Mouse (Mus musculus) adrenal gland, postnatal 14 days (tissue): Measurements from ENCODE around the gene Slc12a3. TPM values are rescaled to one million over a fixed set of nuclear protein-coding genes. Genes with fewer than 3 reads are reported as not detected.

ENCODE experiments used
- DNase-seq: peaks from one replicate; pipeline ENCODE4 v3.0.0; 2021; ENCODE audit warnings: mixed read lengths
- long read RNA-seq, 2 experiments: library from polyadenylated mRNA; stranded (forward); transcript quantifications; one replicate each; pipeline ENCODE4 v2.0.0; 2021
- total RNA-seq: library from RNA; stranded (reverse); gene quantifications from 2 replicates; pipeline ENCODE4 v1.2.3, GENCODE M21; 2021

Slc12a3 gene
- 0.11 and 0.19 TPM in 2 replicates for total RNA-seq
- long read RNA-seq, experiment 1 = 0 reads
- long read RNA-seq, experiment 2 = 0 reads

GRCm38 (mm10) chr8:94328932-94329728 lies at the start of gene Slc12a3:
Slc12a3 (plus strand) TSS chr8:94329201.
- DNase-seq = no peak

GRCm38 (mm10) chr8:94280001-94280613 lies 48.9 kb upstream of the Slc12a3 start:
- DNase-seq = no peak

- DNase-seq = no peak
Measured at GRCm38 (mm10) chr8:94282453-94282985, 46.5 kb upstream of the Slc12a3 start.

- no peak for DNase-seq
Measured at GRCm38 (mm10) chr8:94284204-94284603, 44.8 kb upstream of the Slc12a3 start.

GRCm38 (mm10) chr8:94290606-94291005 lies 38.4 kb upstream of the Slc12a3 start:
- DNase-seq = no peak

- no peak for DNase-seq
Measured at GRCm38 (mm10) chr8:94292072-94292471, 36.9 kb upstream of the Slc12a3 start.

- no peak for DNase-seq
Measured at GRCm38 (mm10) chr8:94292626-94293025, 36.4 kb upstream of the Slc12a3 start.

GRCm38 (mm10) chr8:94295687-94296086 lies 33.3 kb upstream of the Slc12a3 start:
- no peak for DNase-seq

GRCm38 (mm10) chr8:94296312-94296991 lies 32.5 kb upstream of the Slc12a3 start:
- no peak for DNase-seq

- no peak for DNase-seq
Measured at GRCm38 (mm10) chr8:94297101-94297500, 31.9 kb upstream of the Slc12a3 start.

- no peak for DNase-seq
Measured at GRCm38 (mm10) chr8:94300809-94301208, 28.2 kb upstream of the Slc12a3 start.

- DNase-seq = no peak
Measured at GRCm38 (mm10) chr8:94304412-94304811, 24.6 kb upstream of the Slc12a3 start.

- no peak for DNase-seq
Measured at GRCm38 (mm10) chr8:94306989-94307513, 21.9 kb upstream of the Slc12a3 start.

- DNase-seq = no peak
Measured at GRCm38 (mm10) chr8:94307652-94308051, 21.3 kb upstream of the Slc12a3 start.

GRCm38 (mm10) chr8:94314069-94314468 lies 14.9 kb upstream of the Slc12a3 start:
- no peak for DNase-seq

GRCm38 (mm10) chr8:94317249-94317648 lies 11.8 kb upstream of the Slc12a3 start:
- DNase-seq = no peak

- no peak for DNase-seq
Measured at GRCm38 (mm10) chr8:94317691-94318090, 11.3 kb upstream of the Slc12a3 start.

- peak; percentile 42 for DNase-seq
Measured at GRCm38 (mm10) chr8:94320036-94320435, 9.0 kb upstream of the Slc12a3 start.

- DNase-seq = no peak
Measured at GRCm38 (mm10) chr8:94322083-94322482, 6.9 kb upstream of the Slc12a3 start.

- DNase-seq = no peak
Measured at GRCm38 (mm10) chr8:94323041-94323440, 6.0 kb upstream of the Slc12a3 start.

- DNase-seq = no peak
Measured at GRCm38 (mm10) chr8:94324071-94324470, 4.9 kb upstream of the Slc12a3 start.

- DNase-seq = no peak
Measured at GRCm38 (mm10) chr8:94326016-94326415, 3.0 kb upstream of the Slc12a3 start.

GRCm38 (mm10) chr8:94330733-94331132 lies 1.7 kb downstream of the Slc12a3 start:
- peak; percentile 69 for DNase-seq
